ENCODE assay signal across 26 mouse cellular contexts in genomic region chr3:59304944-59305343, GRCm38 (mm10). TPM values are rescaled to one million over a fixed set of nuclear protein-coding genes. Genes with fewer than 3 reads are reported as not detected.
DNase-seq lines count a peak whose midpoint lies in the region; ATAC-seq and TF ChIP-seq lines count a peak whose summit lies in the region.
"Had no signal": no experiment of that assay in that cellular context is flagged by ENCODE, and none has a peak within 500 bp of the region (broad histone marks: within the 10 kb centered on the region; RNA-seq: fewer than 3 reads in every experiment).

No protein-coding gene starts in this region.

- ATAC-seq in heart, embryonic 11.5 days (replicated peaks; ENCODE audit: insufficient number of reproducible peaks, low FRiP score, low TSS enrichment), result no peak
- peak; percentile 68 for ATAC-seq in lung, postnatal 0 days
- ATAC-seq: activated CD4-positive, CD25-positive, alpha-beta regulatory T cell, adult 4 months; CD4-positive, CD25-positive, alpha-beta regulatory T cell, adult 4 months; forebrain, embryonic 13.5 days; forebrain, embryonic 15.5 days; forebrain, postnatal 0 days; Patski had no signal

- peak; percentile 52; the same call in 1 of the 2 replicates for TF ChIP-seq EP300 in lung, postnatal 0 days (IDR thresholded peaks at IDR 0.05)

- H3K4me2 ChIP-seq in heart, embryonic 11.5 days, result no peak overlapping the region
- H3K4me2 ChIP-seq in lung, postnatal 0 days (replicated peaks; ENCODE audit: low read depth, low read length), result no peak overlapping the region
- H3K4me2 ChIP-seq: embryonic facial prominence, embryonic 13.5 days; embryonic facial prominence, embryonic 15.5 days; forebrain, embryonic 13.5 days; forebrain, embryonic 15.5 days had no signal

- no peak overlapping the region for H3K27ac ChIP-seq in heart, embryonic 11.5 days (ENCODE audit: low read depth, low read length)
- H3K27ac ChIP-seq in lung, postnatal 0 days (ENCODE audit: low read length), result no peak overlapping the region
- peak overlapping the region; percentile 64; the same call in 1 of the 2 replicates for H3K27ac ChIP-seq in embryonic fibroblast, embryonic 13.5 days (ENCODE audit: insufficient read depth, low read length)
- H3K27ac ChIP-seq: embryonic facial prominence, embryonic 13.5 days; embryonic facial prominence, embryonic 15.5 days; forebrain, embryonic 13.5 days; forebrain, embryonic 15.5 days had no signal

- no peaks in the 10 kb centered on the region for H3K27me3 ChIP-seq in heart, embryonic 11.5 days (ENCODE audit: control insufficient read depth, insufficient read depth, low read length)
- no peaks in the 10 kb centered on the region for H3K27me3 ChIP-seq in lung, postnatal 0 days (replicated peaks; ENCODE audit: insufficient read depth, low read length)
- H3K27me3 ChIP-seq: CH12.LX; embryonic facial prominence, embryonic 13.5 days; embryonic facial prominence, embryonic 15.5 days; forebrain, embryonic 13.5 days; forebrain, embryonic 15.5 days; Patski had no signal

- no peak for TF ChIP-seq POLR2A in embryonic fibroblast, embryonic 13.5 days (IDR thresholded peaks at IDR 0.05; ENCODE audit: low read depth, low read length)

- H3K4me3 ChIP-seq in heart, embryonic 11.5 days (ENCODE audit: low read depth, low read length), result no peak overlapping the region
- H3K4me3 ChIP-seq in lung, postnatal 0 days (ENCODE audit: low read depth, low read length), result no peak overlapping the region
- H3K4me3 ChIP-seq in embryonic fibroblast, embryonic 13.5 days (ENCODE audit: insufficient read depth, low read length), result no peak overlapping the region
- H3K4me3 ChIP-seq: embryonic facial prominence, embryonic 13.5 days; embryonic facial prominence, embryonic 15.5 days; forebrain, embryonic 13.5 days; forebrain, embryonic 15.5 days had no signal

- WGBS in heart, embryonic 11.5 days (ENCODE audit: insufficient replicate concordance), result 90% methylated on average over 5 of the region's 5 CpGs
- WGBS in lung, postnatal 0 days, result 80% methylated on average over 5 of the region's 5 CpGs

- no peak for TF ChIP-seq CTCF in lung, postnatal 0 days (IDR thresholded peaks at IDR 0.05)
- no peak for TF ChIP-seq CTCF in embryonic fibroblast, embryonic 13.5 days (IDR thresholded peaks at IDR 0.05; ENCODE audit: borderline replicate concordance, insufficient read depth, low read length)

- no peaks in the 10 kb centered on the region for H3K36me3 ChIP-seq in heart, embryonic 11.5 days (ENCODE audit: control insufficient read depth, insufficient read depth, low read length)
- no peaks in the 10 kb centered on the region for H3K36me3 ChIP-seq in lung, postnatal 0 days (ENCODE audit: insufficient read depth, low read length)
- H3K36me3 ChIP-seq: embryonic facial prominence, embryonic 13.5 days; embryonic facial prominence, embryonic 15.5 days; forebrain, embryonic 15.5 days; G1E had no signal

- no peaks in the 10 kb centered on the region for H3K9me3 ChIP-seq in heart, embryonic 11.5 days (replicated peaks; ENCODE audit: control insufficient read depth, low read length)
- H3K9me3 ChIP-seq in lung, postnatal 0 days (ENCODE audit: low read length), result no peaks in the 10 kb centered on the region
- H3K9me3 ChIP-seq: embryonic facial prominence, embryonic 13.5 days; embryonic facial prominence, embryonic 15.5 days; forebrain, embryonic 13.5 days; forebrain, embryonic 15.5 days; G1E had no signal

- H3K4me1 ChIP-seq in heart, embryonic 11.5 days (ENCODE audit: control insufficient read depth, insufficient read depth, low read length), result no peaks in the 10 kb centered on the region
- no peaks in the 10 kb centered on the region for H3K4me1 ChIP-seq in lung, postnatal 0 days (ENCODE audit: insufficient read depth, low read depth, low read length)
- no peaks in the 10 kb centered on the region for H3K4me1 ChIP-seq in embryonic fibroblast, embryonic 13.5 days (ENCODE audit: control insufficient read depth, insufficient read depth, low read length)
- H3K4me1 ChIP-seq: embryonic facial prominence, embryonic 13.5 days; embryonic facial prominence, embryonic 15.5 days; forebrain, embryonic 13.5 days; forebrain, embryonic 15.5 days had no signal

- no peak overlapping the region for H3K9ac ChIP-seq in heart, embryonic 11.5 days (ENCODE audit: low read depth, low read length)
- no peak overlapping the region for H3K9ac ChIP-seq in lung, postnatal 0 days (replicated peaks; ENCODE audit: low read depth)
- H3K9ac ChIP-seq: embryonic facial prominence, embryonic 13.5 days; embryonic facial prominence, embryonic 15.5 days; forebrain, embryonic 13.5 days; forebrain, embryonic 15.5 days; forebrain, postnatal 0 days had no signal

- DNase-seq in heart, adult 11 months, result peak; percentile 34
- peak; percentile 19 for DNase-seq in lung, postnatal 0 days (ENCODE audit: low spot score)
- DNase-seq in lung, postnatal 14 days, result no peak
- DNase-seq in frontal cortex, postnatal 14 days (ENCODE audit: low spot score in 2 of 2), result no peak
- DNase-seq: adrenal gland, adult 8-10 months; adrenal gland, postnatal 14 days; adrenal gland, postnatal 36 days; B cell, adult 2 months; cerebellum, adult 11-12 months; cerebellum, adult 2 months; cerebellum, adult 9-10 months; cerebellum, postnatal 10 days; cerebellum, postnatal 25 days; embryo, embryonic 11 days; forebrain, postnatal 0 days had no signal

RNA-seq across cellular contexts. Expression of gene Igsf10, which starts 39.2 kb away (rescaled TPM):
- polyA plus RNA-seq in heart, embryonic 11.5 days (2014; fragmentation: Nextera tagmentation; extraction: Ambion mirVana), result 1.8 and 2.6 TPM in 2 replicates
- 2.8 and 3.4 TPM in 2 replicates for polyA plus RNA-seq in lung, postnatal 0 days (2015; fragmentation: Nextera tagmentation; extraction: Ambion mirVana)
- 81.1 and 208 TPM in 2 replicates for polyA plus RNA-seq in embryonic fibroblast, embryonic 13.5 days (2011; ENCODE audit: insufficient read length, low read depth, missing spikeins)
- polyA plus RNA-seq: activated CD4-positive, CD25-positive, alpha-beta regulatory T cell, adult 4 months; CD4-positive, CD25-positive, alpha-beta regulatory T cell, adult 4 months; G1E had no signal

RNA-seq across cellular contexts. Expression of gene P2ry12, which starts 42.3 kb away (rescaled TPM):
- polyA plus RNA-seq in heart, embryonic 11.5 days (2014; fragmentation: Nextera tagmentation; extraction: Ambion mirVana), result 0.87 and 1.0 TPM in 2 replicates
- 3.8 and 4.6 TPM in 2 replicates for polyA plus RNA-seq in lung, postnatal 0 days (2015; fragmentation: Nextera tagmentation; extraction: Ambion mirVana)
- polyA plus RNA-seq in embryonic fibroblast, embryonic 13.5 days (2011; ENCODE audit: insufficient read length, low read depth, missing spikeins), result not detected in 2 replicates
- polyA plus RNA-seq: G1E, Patski had no signal

Comparison
In these comparisons a context has a peak if more than half of its experiments do, and no peak if none do; other contexts are left out.
1. DNase-seq: peak in heart, adult 11 months (single experiment) and lung, postnatal 0 days (single experiment); none in lung, postnatal 14 days (single experiment) and frontal cortex, postnatal 14 days (0 of 2).
2. RNA of gene Igsf10, which starts 39.2 kb away (polyA plus RNA-seq): 81.1 to 208 TPM in embryonic fibroblast, embryonic 13.5 days; 2.8 to 3.4 TPM in lung, postnatal 0 days and 1.8 to 2.6 TPM in heart, embryonic 11.5 days; every median in the first group is over 10 times any median in the second.